Mouse (Mus musculus) gastrocnemius, postnatal 14 days (tissue): ENCODE results near the gene Hist1h2ao. TPM values are rescaled to one million over a fixed set of nuclear protein-coding genes. Genes with fewer than 3 reads are reported as not detected.
"Not testable (repeated sequence)": the region's sequence is repeated elsewhere in the genome, so short reads cannot be mapped to it uniquely, and the experiment has no call there.

Experiments
- DNase-seq: peaks from one replicate; pipeline ENCODE4 v3.0.0; 2021; ENCODE audit warnings: mixed read lengths
- intact Hi-C: fragments of 180-260 bp; cut with DNase I; formaldehyde crosslinking; loops from one replicate; pipeline ENCODE4 v1.15.1; 2025; ENCODE audit warnings: low total_unique reads
- total RNA-seq, 2 experiments: library from RNA; stranded (reverse); gene quantifications; 2 replicates each; pipeline ENCODE4 v1.2.3; 2021

Gene Hist1h2ao
- total RNA-seq, 2 experiments from 2014 or later = 67.5 to 87.1 TPM

GRCm38 (mm10) chr13:21797163-21797562, 13.1 kb upstream of the Hist1h2ao start:
- intact Hi-C loops, DNase-seq: not testable (repeated sequence)

- DNase-seq, intact Hi-C loops: not testable (repeated sequence)
These were observed 7.2 kb upstream of the Hist1h2ao start for GRCm38 (mm10) chr13:21803058-21803457.

- intact Hi-C loops, DNase-seq: not testable (repeated sequence)
These were observed 809 bp downstream of the Hist1h2ao start for GRCm38 (mm10) chr13:21811074-21811473.

DNA sequence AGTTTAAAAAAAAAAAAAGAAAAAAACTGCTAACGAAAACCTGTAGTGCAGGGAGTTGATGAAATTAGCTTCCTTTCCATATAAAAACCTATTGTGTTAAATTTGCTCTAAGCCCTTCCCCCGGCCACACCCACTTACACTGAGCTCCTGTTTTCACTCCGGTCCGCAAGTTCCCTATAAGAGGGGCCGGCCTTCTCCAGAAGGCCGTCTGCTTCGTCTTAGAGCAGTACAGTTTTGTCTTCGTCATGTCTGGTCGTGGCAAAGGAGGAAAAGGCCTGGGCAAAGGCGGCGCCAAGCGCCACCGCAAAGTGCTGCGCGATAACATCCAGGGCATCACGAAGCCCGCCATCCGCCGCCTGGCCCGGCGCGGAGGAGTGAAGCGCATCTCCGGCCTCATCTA, 1.3 kb downstream of the Hist1h2ao start, which contains the start of gene Hist1h4m:
Gene Hist1h4m, plus strand, starts transcription at position 208 of the 400 bp plus-strand sequence.
- DNase-seq = not testable (repeated sequence)

DNA sequence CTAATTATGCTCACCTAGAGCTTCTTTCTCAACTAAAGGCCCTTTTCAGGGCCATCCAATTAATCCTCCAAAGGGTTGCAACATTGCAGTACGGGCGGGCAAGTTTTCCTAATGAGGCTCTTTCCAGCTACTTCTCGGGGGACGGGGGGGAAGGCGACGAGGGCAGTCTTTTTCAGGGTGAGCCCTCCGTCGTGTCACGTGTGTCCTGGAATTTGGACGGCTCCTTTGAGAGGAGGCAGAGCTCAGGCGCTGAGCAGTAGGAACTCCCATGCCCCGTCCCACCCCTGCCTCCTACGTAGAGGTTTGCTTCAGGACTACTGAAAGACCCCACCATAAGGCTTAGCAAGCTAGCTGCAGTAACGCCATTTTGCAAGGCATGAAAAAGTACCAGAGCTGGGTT, 1.8 kb downstream of the Hist1h2ao start:
- intact Hi-C loops = not testable (repeated sequence)

More for the DNA sequence above, 1.3 kb downstream of the Hist1h2ao start, which contains the start of gene Hist1h4m:
- intact Hi-C loops = not testable (repeated sequence)

DNA sequence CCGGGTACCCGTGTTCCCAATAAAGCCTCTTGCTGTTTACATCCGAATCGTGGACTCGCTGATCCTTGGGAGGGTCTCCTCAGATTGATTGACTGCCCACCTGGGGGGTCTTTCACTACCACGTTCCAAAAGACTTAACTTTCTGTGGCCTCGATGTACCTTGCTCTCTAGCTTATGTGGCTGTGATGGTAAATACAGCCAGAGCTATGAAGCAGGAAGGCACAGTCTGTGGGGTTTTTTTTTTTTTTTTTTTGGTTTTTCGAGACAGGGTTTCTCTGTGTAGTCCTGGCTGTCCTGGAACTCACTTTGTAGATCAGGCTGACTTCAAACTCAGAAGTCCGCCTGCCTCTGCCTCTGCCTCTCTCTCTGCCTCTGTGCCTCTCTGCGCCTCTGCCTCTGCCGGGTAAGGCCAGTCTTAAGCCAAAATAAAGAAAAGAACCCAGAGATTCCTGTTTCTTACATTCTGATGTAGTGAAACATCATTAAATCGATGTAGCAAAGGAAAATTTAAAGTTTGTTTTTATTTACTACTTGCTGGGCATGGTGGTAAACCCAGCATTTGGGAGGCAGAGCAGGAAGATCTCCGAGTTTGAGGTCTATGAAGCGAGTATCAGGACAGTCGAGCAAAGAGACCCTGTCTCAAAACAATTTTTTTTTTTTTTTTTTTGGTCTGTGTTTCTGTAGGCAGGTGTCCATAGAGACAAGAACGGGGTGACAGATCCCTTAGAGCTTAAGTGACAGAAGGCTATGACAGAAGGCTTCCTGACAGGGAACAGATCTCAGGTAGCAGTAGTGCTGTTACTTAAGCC, 10.0 kb downstream of the Hist1h2ao start:
- intact Hi-C loops = loop anchor here (10.0 kb wide), 1 partner anchor 215 kb away; the partner anchor contains the start of genes Hist1h2ah and Hist1h2bk
- DNase-seq = not testable (repeated sequence)

More for the DNA sequence above, 1.8 kb downstream of the Hist1h2ao start:
- DNase-seq = not testable (repeated sequence)

DNA sequence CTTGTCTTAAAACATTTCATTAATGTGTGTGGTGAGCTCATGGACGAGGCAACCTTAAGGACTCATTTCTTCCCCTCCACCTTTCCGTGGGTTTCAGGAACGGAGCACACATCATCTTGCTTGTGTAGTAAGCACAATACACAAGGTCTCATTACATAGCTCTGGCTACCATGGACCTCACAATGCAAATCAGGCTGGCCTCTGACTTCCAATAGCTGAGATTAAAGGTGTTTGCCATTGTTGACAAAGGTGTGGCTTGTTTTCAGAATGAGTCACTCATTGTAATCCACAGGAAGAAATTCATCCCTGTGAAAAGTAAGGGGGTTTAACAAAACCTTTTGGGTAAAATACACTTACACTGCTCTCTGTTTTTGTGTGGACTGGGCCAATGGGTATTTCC, 18.2 kb downstream of the Hist1h2ao start:
- intact Hi-C loops = loop anchor here (10.0 kb wide), 1 partner anchor 206 kb away; the partner anchor contains the start of genes Hist1h2ah and Hist1h2bk

GRCm38 (mm10) chr13:21830344-21830743, 20.1 kb downstream of the Hist1h2ao start:
- intact Hi-C loops = no loop called here

More for the DNA sequence above, 18.2 kb downstream of the Hist1h2ao start:
- no peak for DNase-seq

DNA sequence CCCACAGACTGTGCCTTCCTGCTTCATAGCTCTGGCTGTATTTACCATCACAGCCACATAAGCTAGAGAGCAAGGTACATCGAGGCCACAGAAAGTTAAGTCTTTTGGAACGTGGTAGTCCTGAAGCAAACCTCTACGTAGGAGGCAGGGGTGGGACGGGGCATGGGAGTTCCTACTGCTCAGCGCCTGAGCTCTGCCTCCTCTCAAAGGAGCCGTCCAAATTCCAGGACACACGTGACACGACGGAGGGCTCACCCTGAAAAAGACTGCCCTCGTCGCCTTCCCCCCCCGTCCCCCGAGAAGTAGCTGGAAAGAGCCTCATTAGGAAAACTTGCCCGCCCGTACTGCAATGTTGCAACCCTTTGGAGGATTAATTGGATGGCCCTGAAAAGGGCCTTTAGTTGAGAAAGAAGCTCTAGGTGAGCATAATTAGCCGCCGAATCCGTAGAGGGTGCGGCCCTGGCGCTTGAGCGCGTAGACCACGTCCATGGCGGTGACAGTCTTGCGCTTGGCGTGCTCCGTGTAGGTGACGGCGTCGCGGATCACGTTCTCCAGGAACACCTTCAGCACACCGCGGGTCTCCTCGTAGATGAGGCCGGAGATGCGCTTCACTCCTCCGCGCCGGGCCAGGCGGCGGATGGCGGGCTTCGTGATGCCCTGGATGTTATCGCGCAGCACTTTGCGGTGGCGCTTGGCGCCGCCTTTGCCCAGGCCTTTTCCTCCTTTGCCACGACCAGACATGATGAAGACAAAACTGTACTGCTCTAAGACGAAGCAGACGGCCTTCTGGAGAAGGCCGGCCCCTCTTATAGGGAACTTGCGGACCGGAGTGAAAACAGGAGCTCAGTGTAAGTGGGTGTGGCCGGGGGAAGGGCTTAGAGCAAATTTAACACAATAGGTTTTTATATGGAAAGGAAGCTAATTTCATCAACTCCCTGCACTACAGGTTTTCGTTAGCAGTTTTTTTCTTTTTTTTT, 21.4 kb downstream of the Hist1h2ao start, which contains the start of gene Hist1h4n:
Gene Hist1h4n, minus strand, starts transcription at position 779 of the 977 bp plus-strand sequence.
- intact Hi-C loops, DNase-seq: not testable (repeated sequence)

More at GRCm38 (mm10) chr13:21830344-21830743, 20.1 kb downstream of the Hist1h2ao start:
- no peak for DNase-seq

DNA sequence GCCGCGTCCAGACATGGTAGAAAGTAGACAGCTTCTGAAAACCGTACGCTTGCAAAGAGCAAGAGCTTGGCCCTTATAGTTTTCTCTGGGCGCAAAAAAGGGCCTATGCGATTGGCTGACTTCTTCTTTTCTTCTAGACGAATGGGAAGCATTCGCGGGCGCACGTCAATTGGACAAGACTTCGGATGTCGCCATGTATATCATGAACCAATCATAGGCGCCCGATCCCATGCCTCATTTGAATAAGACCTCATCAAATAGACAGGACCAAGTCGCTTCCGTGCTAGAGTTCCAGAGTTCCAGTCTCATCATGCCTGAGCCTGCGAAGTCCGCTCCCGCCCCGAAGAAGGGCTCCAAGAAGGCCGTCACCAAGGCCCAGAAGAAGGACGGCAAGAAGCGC, 23.2 kb downstream of the Hist1h2ao start, which contains the start of the genes Hist1h2ap and Hist1h2br:
Gene Hist1h2ap, minus strand, starts transcription at position 47 of the 400 bp plus-strand sequence.
Gene Hist1h2br, plus strand, starts transcription at position 283 of the 400 bp plus-strand sequence.
- DNase-seq, intact Hi-C loops: not testable (repeated sequence)

DNA sequence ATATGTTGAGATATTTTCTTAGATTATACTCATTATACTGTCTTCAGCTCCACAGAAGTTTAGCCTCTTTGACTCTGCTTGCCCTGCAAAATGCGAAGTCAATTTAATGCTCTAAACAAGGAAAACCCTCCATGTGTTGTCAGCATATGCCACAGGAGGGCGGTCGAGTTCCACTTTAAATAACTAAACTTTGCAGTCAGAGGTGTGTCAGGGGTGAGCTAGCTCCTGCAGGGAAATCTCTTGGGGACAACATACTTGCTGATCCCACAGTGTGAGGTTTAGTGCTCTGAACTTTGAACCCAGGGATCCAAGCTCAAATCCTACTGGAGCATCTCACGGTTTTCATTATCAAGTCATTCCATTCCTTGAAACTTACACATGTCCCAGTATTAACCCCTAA, 30.2 kb downstream of the Hist1h2ao start:
- intact Hi-C loops, DNase-seq: not testable (repeated sequence)

DNA sequence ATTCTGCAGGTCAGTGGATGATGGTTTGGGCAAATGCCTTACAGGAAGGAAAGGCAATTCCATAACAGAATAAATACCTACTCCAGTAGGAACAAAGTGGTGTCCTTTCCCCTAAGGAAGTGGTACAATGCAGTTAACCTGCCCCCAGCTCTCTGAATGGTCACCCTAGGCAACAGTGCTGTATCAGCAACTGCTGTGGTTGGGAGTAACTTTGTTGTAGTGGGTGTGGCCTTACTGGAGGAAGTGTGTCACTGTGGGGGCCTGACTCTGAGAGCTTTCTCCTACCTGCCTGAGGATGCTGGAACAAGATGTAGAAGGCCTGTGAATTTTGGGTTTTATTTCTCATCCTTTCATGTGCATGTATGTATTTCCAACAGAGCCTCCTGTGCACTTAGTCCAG, 36.1 kb downstream of the Hist1h2ao start:
- intact Hi-C loops = not testable (repeated sequence)

GRCm38 (mm10) chr13:21847883-21848282, 37.6 kb downstream of the Hist1h2ao start:
- DNase-seq = no peak
- intact Hi-C loops = no loop called here

More for the DNA sequence above, 36.1 kb downstream of the Hist1h2ao start:
- DNase-seq = not testable (repeated sequence)

GRCm38 (mm10) chr13:21850696-21851095, 40.4 kb downstream of the Hist1h2ao start:
- not testable (repeated sequence) for DNase-seq
- intact Hi-C loops = loop anchor here (10.0 kb wide), 1 partner anchor 164 kb away; no protein-coding TSS in a partner anchor

DNA sequence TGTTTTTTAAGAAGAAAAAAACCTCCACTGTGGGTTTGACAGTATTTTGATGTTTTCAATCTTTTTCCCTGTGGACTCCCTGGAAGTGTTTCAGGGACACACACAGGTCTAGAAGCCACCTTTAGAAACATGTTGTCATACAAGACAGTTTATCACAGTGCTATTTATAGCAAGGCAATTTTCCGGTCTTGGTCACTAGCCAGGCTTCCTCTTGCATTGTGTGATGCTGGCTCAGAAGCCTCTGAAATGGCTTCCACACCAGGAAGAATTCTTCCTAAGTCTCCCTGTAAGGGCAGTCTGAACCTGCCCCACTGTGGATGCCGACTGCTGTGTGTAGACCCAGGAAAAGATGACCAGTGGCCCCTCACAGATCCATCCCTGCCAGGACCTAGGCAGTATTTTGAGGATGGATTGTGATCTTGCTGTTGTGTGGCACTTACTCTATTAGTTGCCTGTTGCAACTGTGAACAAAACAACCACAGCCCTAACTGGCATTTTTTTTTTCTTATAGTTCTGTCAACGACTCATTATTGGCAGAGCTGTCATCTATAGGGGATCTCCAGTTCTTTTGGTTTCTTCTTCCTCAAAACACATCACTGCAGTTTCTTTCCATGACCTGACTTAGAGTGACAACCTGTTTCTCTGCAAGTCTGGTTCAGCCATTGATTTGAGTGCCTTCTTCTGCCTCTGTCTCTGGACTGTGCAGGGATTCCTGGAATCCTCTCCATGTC, 42.1 kb downstream of the Hist1h2ao start:
- intact Hi-C loops = loop anchor here (10.0 kb wide), 1 partner anchor 162 kb away; no protein-coding TSS in a partner anchor
- DNase-seq = peak; percentile 24

DNA sequence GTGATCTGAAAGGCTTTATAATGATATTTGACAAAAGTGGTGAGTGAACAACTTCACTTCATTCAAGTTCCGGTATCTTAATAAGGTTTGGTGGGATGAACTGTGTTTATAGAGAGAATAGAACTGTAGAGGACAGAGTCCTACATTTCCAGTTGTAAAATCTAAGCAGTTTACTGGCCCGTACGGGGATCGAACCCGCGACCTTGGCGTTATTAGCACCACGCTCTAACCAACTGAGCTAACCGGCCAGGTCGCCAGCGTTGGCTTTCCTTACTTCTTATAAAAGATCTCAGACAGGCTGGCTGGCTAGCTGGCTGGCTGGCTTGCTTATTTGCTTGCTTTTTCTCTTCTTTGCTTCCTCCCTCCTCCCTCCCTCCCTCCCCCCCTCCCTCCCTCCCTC, 44.9 kb downstream of the Hist1h2ao start:
- peak; percentile 19 for DNase-seq
- intact Hi-C loops = loop anchor here (10.0 kb wide), 1 partner anchor 160 kb away; no protein-coding TSS in a partner anchor

DNA sequence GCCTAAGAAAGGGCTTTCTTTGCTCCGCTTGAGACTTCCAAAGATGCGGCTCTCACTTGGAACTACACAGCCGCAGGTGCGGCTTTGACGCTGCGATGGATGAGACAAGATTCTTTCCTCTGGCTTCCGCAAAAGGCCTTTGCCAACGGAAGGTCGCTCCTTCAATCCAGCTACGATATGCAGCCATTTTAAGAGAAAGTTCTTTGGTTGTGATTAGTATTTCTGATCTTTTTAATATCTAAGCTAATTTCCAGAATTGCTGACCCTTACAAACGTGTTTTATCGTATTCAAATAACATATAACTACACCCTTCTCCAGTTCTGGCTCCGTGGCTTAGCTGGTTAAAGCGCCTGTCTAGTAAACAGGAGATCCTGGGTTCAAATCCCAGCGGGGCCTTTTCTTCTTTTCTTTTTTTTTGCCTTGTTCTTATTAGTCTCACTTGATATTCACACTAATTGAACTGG, 45.5 kb downstream of the Hist1h2ao start:
- DNase-seq = no peak
- intact Hi-C loops = loop anchor here (10.0 kb wide), 1 partner anchor 159 kb away; no protein-coding TSS in a partner anchor
